1 mouse cellular context compared by ENCODE assay signal in the genomic region with DNA sequence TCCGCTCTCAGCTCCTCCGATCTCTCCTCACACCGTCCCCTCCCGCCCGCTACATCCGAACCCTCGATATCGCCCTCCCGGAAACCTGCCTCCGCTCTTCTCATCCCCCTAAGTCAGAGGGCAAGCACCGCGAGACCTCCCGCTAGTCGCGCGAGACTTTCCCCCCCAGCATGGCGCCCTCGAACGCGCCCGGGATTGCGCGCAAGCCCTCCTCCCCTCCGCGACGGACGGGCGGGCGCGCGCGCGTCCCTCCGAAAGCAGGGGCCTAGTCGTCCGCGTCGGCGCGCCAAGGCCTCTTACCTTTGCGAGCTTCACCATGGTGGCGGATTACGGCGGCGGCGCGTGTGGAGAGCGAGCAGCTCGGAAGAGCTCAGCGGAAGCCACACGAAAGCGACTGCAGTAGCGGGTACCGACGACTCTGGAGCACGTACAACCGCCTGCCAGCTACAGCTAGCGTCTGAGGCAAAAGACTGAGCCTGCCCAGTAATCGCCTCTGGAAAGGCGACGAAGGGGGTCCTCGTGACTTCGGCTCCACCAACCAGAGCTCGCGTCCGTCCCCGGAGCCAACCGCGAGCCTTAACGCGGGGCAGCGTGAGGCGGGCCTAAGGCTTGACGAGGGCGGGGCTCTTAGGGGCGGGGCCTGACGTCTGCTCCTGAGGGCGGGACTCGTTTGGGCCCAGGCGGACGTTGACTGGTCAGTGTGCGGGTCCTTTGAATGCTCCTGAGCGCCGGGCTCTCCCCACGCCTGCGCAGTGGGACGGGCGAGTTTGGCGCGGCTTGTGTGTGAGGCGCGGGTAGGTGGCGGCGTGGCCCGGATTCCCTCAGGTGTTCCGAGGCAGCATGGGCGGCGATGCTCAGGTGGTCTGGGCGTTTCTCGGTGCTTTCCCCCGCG.
TF ChIP-seq lines count a peak whose summit lies in the region.

A gene (minus strand): TSS at position 495 of the 892 bp plus-strand sequence.

TF ChIP-seq in MEL, 35 proteins besides CTCF, POLR2A, EP300 and RAD21 (continued from another document):
- TF ChIP-seq ZKSCAN1 (IDR thresholded peaks at IDR 0.05; ENCODE audit: low read depth, low read length) (no peak), NRF1 (IDR thresholded peaks at IDR 0.05; ENCODE audit: insufficient read depth, low read depth, low read length, poor library complexity, severe bottlenecking) (peak; percentile 94), E2F4 (IDR thresholded peaks at IDR 0.05; ENCODE audit: borderline replicate concordance, low read depth, low read length) (no peak), USF1 (IDR thresholded peaks at IDR 0.05; ENCODE audit: low read depth, low read length) (peak; percentile 97), ZC3H11A (IDR thresholded peaks at IDR 0.05; ENCODE audit: low read depth, low read length) (no peak), POLR2AphosphoS2 (IDR thresholded peaks at IDR 0.05; ENCODE audit: low read length) (peak; percentile 99), SIN3A (IDR thresholded peaks at IDR 0.05; ENCODE audit: low read length) (no peak; the same call in 1 of the 2 replicates), UBTF (IDR thresholded peaks at IDR 0.05; ENCODE audit: borderline replicate concordance, insufficient read depth, low read depth, low read length) (0 out of 2 replicates have a peak, but pooled peaks have one; percentile 18), MEF2A (IDR thresholded peaks at IDR 0.05; ENCODE audit: extremely low read depth, insufficient replicate concordance, low read depth, low read length, poor library complexity, severe bottlenecking) (no peak), BHLHE40 (IDR thresholded peaks at IDR 0.05; ENCODE audit: borderline replicate concordance, low read depth, low read length) (no peak), CHD2 (IDR thresholded peaks at IDR 0.05; ENCODE audit: low read length) (peak; percentile 79), USF2 (IDR thresholded peaks at IDR 0.05; ENCODE audit: borderline replicate concordance in 1 of 2, insufficient read depth in 1 of 2, low read depth in 1 of 2, low read length in 2 of 2) (peak; percentile 47 to 77; a peak in 3 of 4 replicates), RCOR1 (IDR thresholded peaks at IDR 0.05; ENCODE audit: low read depth, low read length) (no peak), JUND (IDR thresholded peaks at IDR 0.05; ENCODE audit: low read depth, low read length) (no peak), ZNF384 (IDR thresholded peaks at IDR 0.05; ENCODE audit: low read depth, low read length) (no peak)
